Mouse (Mus musculus): ENCODE measurements at regions not wholly inside any gene's neighbourhood (a gene's known extent, or its start where the extent isn't known, plus 50 kb on each side); places are given as distances from the start of the nearest gene placed in this dataset.

DNA sequence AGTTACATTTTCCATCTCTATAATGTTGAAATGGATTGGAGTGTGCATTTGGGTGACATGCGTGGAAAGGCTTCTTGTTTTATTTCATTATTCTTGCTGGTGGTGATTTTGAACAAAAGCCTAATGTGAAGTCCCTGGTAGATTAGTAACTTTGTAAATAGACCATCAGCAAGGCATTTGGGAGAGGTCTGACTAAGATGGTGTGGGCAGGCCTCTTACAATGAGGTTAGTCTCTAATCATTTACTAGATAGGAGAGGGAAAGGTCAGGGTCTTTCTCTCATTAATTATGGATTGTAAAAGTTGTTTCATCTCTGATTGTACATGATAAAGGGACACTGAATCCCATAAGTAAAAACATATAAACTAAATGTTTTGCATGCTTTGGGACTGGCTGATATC, 306.0 kb upstream of the Robo2 start:
- TF ChIP-seq CTCF (IDR thresholded peaks at IDR 0.05; ENCODE audit: low read depth): no peak
- no peak for TF ChIP-seq EP300 (IDR thresholded peaks at IDR 0.05; ENCODE audit: low read depth)
